Mouse (Mus musculus) cerebellum, adult 2 months (tissue): ENCODE measurements around the gene 1700016D06Rik. TPM values are rescaled to one million over a fixed set of nuclear protein-coding genes. Genes with fewer than 3 reads are reported as not detected.
A peak's percentile ranks its signal among the peaks of the same experiment; 100 is the strongest.

ENCODE experiments used
- DNase-seq, 2 experiments: peaks; one replicate each; pipeline ENCODE4 v3.0.0; 2021
- H3K27ac ChIP-seq: fragments of 200-500 bp; 2 replicates; pipeline ENCODE4 v1.5.1; 2012; ENCODE audit warnings: low read length, control low read depth, inconsistent platforms; ENCODE audit not compliant: insufficient read depth
- H3K27me3 ChIP-seq: fragments of 200-500 bp; 2 replicates; pipeline ENCODE4 v1.6.1; 2012; ENCODE audit warnings: inconsistent platforms, mild to moderate bottlenecking, low read length, moderate library complexity; ENCODE audit not compliant: control insufficient read depth, insufficient read depth
- H3K4me1 ChIP-seq: fragments of 200-500 bp; 2 replicates; pipeline ENCODE4 v1.6.1; 2011; ENCODE audit warnings: low read length; ENCODE audit not compliant: control insufficient read depth, insufficient read depth
- H3K4me3 ChIP-seq: fragments of 200-500 bp; replicated peaks from 2 replicates; pipeline ENCODE3; 2011; ENCODE audit warnings: mild to moderate bottlenecking, low read depth, low read length, control low read depth; ENCODE audit not compliant: insufficient read depth
- CTCF ChIP-seq: fragments of 200-500 bp; IDR thresholded peaks from 2 replicates; pipeline ENCODE4 v1.5.1; 2011; ENCODE audit warnings: low read depth, mild to moderate bottlenecking, control low read depth, low read length, moderate library complexity, borderline replicate concordance; ENCODE audit not compliant: insufficient read depth
- POLR2A ChIP-seq: fragments of 200-500 bp; IDR thresholded peaks from 2 replicates; pipeline ENCODE4 v1.6.1; 2011; ENCODE audit warnings: low read length, control low read depth, borderline replicate concordance; ENCODE audit not compliant: insufficient read depth
- WGBS: fragments of 180-500 bp; shearing (Covaris S2); methylation state at CpG from one replicate; pipeline ENCODE4 v1.1.7; 2018; 5-methylcytosine and 5-hydroxymethylcytosine counted together
- polyA plus RNA-seq: library from polyadenylated mRNA; depleted of rRNA; stranded (reverse); fragments of >200 nt; gene quantifications from 2 replicates; pipeline ENCODE4 v1.2.3, GENCODE M21; 2012

The 1700016D06Rik gene
- polyA plus RNA-seq, 1 experiment: not detected

- Histone ChIP-seq H3K27me3 (no peaks in the 10 kb centered on the region), H3K27ac (no peak overlapping the region), H3K4me1 (no peaks in the 10 kb centered on the region; the same call in 1 of the 2 replicates), H3K4me3 (no peak overlapping the region)
- WGBS: 97% methylated on average over 7 of the region's 7 CpGs
- TF ChIP-seq CTCF (no peak), POLR2A (no peak)
- no peak for DNase-seq
These were observed 63.3 kb downstream of the 1700016D06Rik start for GRCm38 (mm10) chr8:11637531-11637930.

- Histone ChIP-seq H3K27ac (peak overlapping the region; percentile 11; the same call in 1 of the 2 replicates), H3K4me3 (peak overlapping the region; percentile 56), H3K4me1 (no peaks in the 10 kb centered on the region; the same call in 1 of the 2 replicates), H3K27me3 (no peaks in the 10 kb centered on the region)
- peak; percentile 83 to 88 for DNase-seq
- TF ChIP-seq CTCF: no peak
- TF ChIP-seq POLR2A: no peak
- 2% methylated on average over 30 of the region's 30 CpGs for WGBS
These were observed 64.4 kb downstream of the 1700016D06Rik start for GRCm38 (mm10) chr8:11636324-11637057.

- Histone ChIP-seq H3K4me1 (no peaks in the 10 kb centered on the region; the same call in 1 of the 2 replicates), H3K27me3 (no peaks in the 10 kb centered on the region), H3K27ac (peak within 1 kb of the TSS; percentile 48), H3K4me3 (peak within 1 kb of the TSS; percentile 59)
- DNase-seq: peak; percentile 97
- WGBS: under 1% methylated on average over 40 of the region's 40 CpGs
- TF ChIP-seq CTCF (no peak), POLR2A (peak; percentile 95)
These were observed 65.2 kb downstream of the 1700016D06Rik start, which contains the start of gene Ankrd10 for GRCm38 (mm10) chr8:11635611-11636081. Ankrd10 (minus strand) TSS chr8:11635757.

- DNase-seq: peak; percentile 76 to 79
- peak overlapping the region; percentile 59 for H3K4me3 ChIP-seq
- WGBS: 1% methylated on average over 66 of the region's 70 CpGs
- H3K4me1 ChIP-seq: no peaks in the 10 kb centered on the region; the same call in 1 of the 2 replicates
- no peaks in the 10 kb centered on the region for H3K27me3 ChIP-seq
- H3K27ac ChIP-seq: peak overlapping the region; percentile 48
- no peak for TF ChIP-seq CTCF
- no peak for TF ChIP-seq POLR2A
These were observed 65.8 kb downstream of the 1700016D06Rik start for GRCm38 (mm10) chr8:11635012-11635577.

- TF ChIP-seq CTCF (no peak), POLR2A (no peak)
- no peak for DNase-seq
- WGBS: 3% methylated on average over 39 of the region's 39 CpGs
- Histone ChIP-seq H3K4me1 (no peaks in the 10 kb centered on the region; the same call in 1 of the 2 replicates), H3K4me3 (peak overlapping the region; percentile 59), H3K27ac (no peak overlapping the region), H3K27me3 (no peaks in the 10 kb centered on the region)
These were observed 66.4 kb downstream of the 1700016D06Rik start for GRCm38 (mm10) chr8:11634331-11635011.

GRCm38 (mm10) chr8:11633414-11633813 lies 67.4 kb downstream of the 1700016D06Rik start:
- H3K4me3 ChIP-seq: no peak overlapping the region
- TF ChIP-seq POLR2A (no peak), CTCF (no peak)
- no peaks in the 10 kb centered on the region for H3K27me3 ChIP-seq
- 33% methylated on average over 7 of the region's 7 CpGs for WGBS
- peaks cover 4% of the 10 kb centered on the region; the same call in 1 of the 2 replicates for H3K4me1 ChIP-seq
- peak; percentile 43 to 48 for DNase-seq
- no peak overlapping the region for H3K27ac ChIP-seq

- 63% methylated on average over 2 of the region's 2 CpGs for WGBS
- peaks cover 4% of the 10 kb centered on the region; the same call in 1 of the 2 replicates for H3K4me1 ChIP-seq
- peak in 1 of 2 experiments; percentile 8 for DNase-seq
These were observed 68.5 kb downstream of the 1700016D06Rik start for GRCm38 (mm10) chr8:11632406-11632805.

More at GRCm38 (mm10) chr8:11632406-11632805, 68.5 kb downstream of the 1700016D06Rik start:
- Histone ChIP-seq H3K27me3 (no peaks in the 10 kb centered on the region), H3K27ac (no peak overlapping the region), H3K4me3 (no peak overlapping the region)
- TF ChIP-seq CTCF (no peak), POLR2A (no peak)
